Mouse (Mus musculus) ES-Bruce4 (cell line): ENCODE data around the gene Ocrl. TPM values are rescaled to one million over a fixed set of nuclear protein-coding genes. Genes with fewer than 3 reads are reported as not detected.

Source experiments
- H3K27ac ChIP-seq: 2 replicates; pipeline ENCODE4 v1.5.1; 2012; ENCODE audit warnings: low read length, inconsistent platforms; ENCODE audit not compliant: insufficient read depth
- H3K27me3 ChIP-seq: 2 replicates; pipeline ENCODE4 v1.6.1; 2012; ENCODE audit warnings: mild to moderate bottlenecking, low read length, inconsistent platforms; ENCODE audit not compliant: control insufficient read depth, poor library complexity, insufficient read depth, severe bottlenecking
- H3K36me3 ChIP-seq: 2 replicates; pipeline ENCODE4 v1.6.1; 2012; ENCODE audit warnings: inconsistent platforms, mild to moderate bottlenecking, low read length, moderate library complexity; ENCODE audit not compliant: control insufficient read depth, poor library complexity, insufficient read depth, severe bottlenecking
- H3K4me1 ChIP-seq: one replicate; pipeline ENCODE4 v1.8.1; 2011; ENCODE audit warnings: low read length; ENCODE audit not compliant: control insufficient read depth, insufficient read depth
- H3K4me3 ChIP-seq: 2 replicates; pipeline ENCODE4 v1.5.1; 2011; ENCODE audit warnings: low read depth, mild to moderate bottlenecking, low read length
- H3K9ac ChIP-seq: 2 replicates; pipeline ENCODE4 v1.6.1; 2012; ENCODE audit warnings: low read depth, mild to moderate bottlenecking, inconsistent platforms; ENCODE audit not compliant: poor library complexity, severe bottlenecking
- H3K9me3 ChIP-seq: replicated peaks from 2 replicates; pipeline ENCODE4 v1.6.1; 2012; ENCODE audit warnings: mild to moderate bottlenecking, low read length, inconsistent platforms; ENCODE audit not compliant: control insufficient read depth, poor library complexity, insufficient read depth, severe bottlenecking
- CTCF ChIP-seq: IDR thresholded peaks from one replicate; pipeline ENCODE4 v1.8.1; 2011; ENCODE audit warnings: low read depth, low read length
- EP300 ChIP-seq: IDR thresholded peaks from 2 replicates; pipeline ENCODE4 v1.6.1; 2011; ENCODE audit warnings: low read depth, low read length; ENCODE audit not compliant: insufficient read depth
- POLR2A ChIP-seq: IDR thresholded peaks from one replicate; pipeline ENCODE4 v1.8.1; 2011; ENCODE audit warnings: low read length; ENCODE audit not compliant: insufficient read depth
- polyA plus RNA-seq: library from polyadenylated mRNA; stranded (reverse); fragments of >200 nt; gene quantifications from 2 replicates; pipeline ENCODE4 v1.2.4, GENCODE M21; 2011; ENCODE audit warnings: low read depth; ENCODE audit not compliant: missing spikeins, insufficient read depth, insufficient read length

Ocrl gene
- polyA plus RNA-seq, 1 experiment = 45.1 TPM

DNA sequence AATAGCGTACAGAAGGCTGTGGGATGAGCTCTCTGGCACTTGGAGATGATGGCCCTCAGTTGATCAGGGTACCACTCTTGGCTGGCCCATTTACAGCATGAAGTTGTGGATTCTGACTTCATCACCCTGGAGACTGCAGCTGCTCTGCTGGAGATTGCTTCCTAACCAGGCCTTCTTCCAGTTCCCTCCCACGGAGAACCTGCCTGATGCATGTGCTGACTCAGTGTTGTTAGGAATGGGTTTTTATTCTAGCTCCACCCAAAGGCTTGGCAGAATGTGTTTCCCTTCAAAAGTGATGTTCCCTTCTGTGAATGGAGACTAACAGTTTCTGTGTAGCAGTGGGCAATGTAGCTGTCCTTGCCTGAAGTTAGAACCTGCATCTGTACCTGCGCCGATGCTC, 58.2 kb downstream of the Ocrl start:
- TF ChIP-seq CTCF (no peak), POLR2A (no peak), EP300 (no peak)
- peaks cover 5% of the 10 kb centered on the region for H3K4me1 ChIP-seq
- H3K36me3 ChIP-seq = no peaks in the 10 kb centered on the region
- H3K4me3 ChIP-seq = no peak overlapping the region
- 0 out of 2 replicates have a peak overlapping the region, but pooled peaks have one; percentile 24 for H3K27ac ChIP-seq
- no peaks in the 10 kb centered on the region for H3K27me3 ChIP-seq
- no peak overlapping the region for H3K9ac ChIP-seq
- no peaks in the 10 kb centered on the region for H3K9me3 ChIP-seq

DNA sequence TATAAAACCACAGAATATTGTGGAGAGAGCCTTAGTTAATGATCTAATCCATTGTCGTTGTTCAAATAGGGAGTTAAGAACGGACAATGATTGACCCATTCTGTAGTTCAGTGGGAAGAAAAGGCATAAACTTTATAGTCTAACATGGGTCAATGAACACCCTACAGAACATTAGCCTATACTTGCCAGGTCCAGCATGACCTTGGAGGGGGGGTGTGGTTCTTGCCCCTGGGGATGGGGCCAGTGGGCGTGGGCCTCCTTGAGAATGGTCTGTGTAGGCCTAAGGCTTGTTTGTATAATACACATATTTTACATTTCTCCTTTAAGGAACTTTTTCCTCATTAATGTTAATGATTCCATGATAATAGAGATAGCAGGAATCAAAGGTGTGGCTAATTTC, 58.7 kb downstream of the Ocrl start:
- Histone ChIP-seq H3K4me3 (no peak overlapping the region), H3K4me1 (peaks cover 5% of the 10 kb centered on the region), H3K36me3 (no peaks in the 10 kb centered on the region), H3K27ac (0 out of 2 replicates have a peak overlapping the region, but pooled peaks have one; percentile 24), H3K9ac (no peak overlapping the region), H3K27me3 (no peaks in the 10 kb centered on the region), H3K9me3 (no peaks in the 10 kb centered on the region)
- TF ChIP-seq POLR2A (no peak), CTCF (no peak), EP300 (peak; percentile 63; the same call in 1 of the 2 replicates)

DNA sequence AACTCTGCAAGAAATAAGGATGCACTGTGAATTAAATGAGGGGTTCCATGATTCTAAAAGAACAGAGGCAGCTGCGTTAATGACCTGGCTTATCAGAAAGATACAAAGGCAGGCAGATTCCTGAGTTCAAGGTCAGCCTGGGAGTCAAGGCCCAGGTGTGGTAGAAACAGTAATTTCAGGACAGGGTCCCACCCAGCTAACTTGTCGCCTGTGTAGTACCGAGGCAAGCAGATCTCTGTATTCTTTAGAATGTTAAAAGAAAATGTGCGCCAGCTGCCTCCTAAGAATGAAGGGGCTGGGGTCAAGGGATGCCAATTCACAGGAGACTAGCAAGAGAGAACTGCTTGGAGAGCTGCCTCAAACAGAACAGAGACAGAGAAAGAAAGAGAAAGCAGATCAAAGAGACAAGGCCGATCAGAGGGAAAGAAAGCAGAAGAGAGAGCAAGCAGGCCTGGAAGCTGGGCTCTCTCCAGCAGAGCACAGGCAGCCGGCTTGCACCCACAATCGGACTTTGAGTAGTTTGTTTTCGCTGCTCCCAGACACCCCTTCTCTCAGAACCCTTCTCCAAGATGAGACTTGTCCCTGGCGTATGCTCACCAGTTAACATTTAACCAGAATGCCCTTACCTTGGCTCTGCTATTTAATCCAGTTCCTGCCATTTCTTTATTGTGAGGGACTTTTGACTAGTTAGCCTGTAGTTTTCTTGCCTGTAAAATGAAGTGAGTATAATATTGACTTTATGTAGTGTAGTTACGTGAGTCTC, 59.4 kb downstream of the Ocrl start:
- H3K27me3 ChIP-seq = no peaks in the 10 kb centered on the region
- H3K4me1 ChIP-seq = peaks cover 5% of the 10 kb centered on the region
- H3K9me3 ChIP-seq = no peaks in the 10 kb centered on the region
- TF ChIP-seq CTCF = no peak
- no peak for TF ChIP-seq POLR2A
- TF ChIP-seq EP300 = no peak
- H3K9ac ChIP-seq = no peak overlapping the region
- H3K4me3 ChIP-seq = no peak overlapping the region; the same call in 1 of the 2 replicates
- no peaks in the 10 kb centered on the region for H3K36me3 ChIP-seq
- peak overlapping the region; percentile 63 for H3K27ac ChIP-seq

DNA sequence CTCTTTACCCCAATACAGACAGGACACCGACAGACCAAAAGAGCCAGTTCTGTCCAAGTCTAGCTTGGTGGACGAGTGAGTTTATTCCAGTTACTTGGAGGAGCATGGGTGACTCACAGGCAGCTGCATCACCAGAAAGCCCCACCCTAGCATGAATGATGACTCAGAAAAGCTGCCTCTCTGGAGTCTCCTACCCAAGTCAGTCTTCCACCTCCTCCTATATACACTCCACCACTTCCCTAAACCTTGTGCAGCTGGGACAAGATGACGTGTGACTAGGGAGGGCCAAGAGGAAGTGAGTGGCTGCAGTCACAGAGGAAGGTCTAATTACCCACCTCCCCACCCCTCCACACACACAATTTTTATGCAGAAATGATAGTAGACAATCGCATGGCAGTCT, 64.4 kb downstream of the Ocrl start:
- Histone ChIP-seq H3K27me3 (no peaks in the 10 kb centered on the region), H3K9ac (no peak overlapping the region), H3K27ac (no peak overlapping the region), H3K9me3 (no peaks in the 10 kb centered on the region), H3K4me3 (no peak overlapping the region), H3K4me1 (peaks cover 2% of the 10 kb centered on the region), H3K36me3 (no peaks in the 10 kb centered on the region)
- TF ChIP-seq POLR2A (no peak), CTCF (no peak), EP300 (no peak)

DNA sequence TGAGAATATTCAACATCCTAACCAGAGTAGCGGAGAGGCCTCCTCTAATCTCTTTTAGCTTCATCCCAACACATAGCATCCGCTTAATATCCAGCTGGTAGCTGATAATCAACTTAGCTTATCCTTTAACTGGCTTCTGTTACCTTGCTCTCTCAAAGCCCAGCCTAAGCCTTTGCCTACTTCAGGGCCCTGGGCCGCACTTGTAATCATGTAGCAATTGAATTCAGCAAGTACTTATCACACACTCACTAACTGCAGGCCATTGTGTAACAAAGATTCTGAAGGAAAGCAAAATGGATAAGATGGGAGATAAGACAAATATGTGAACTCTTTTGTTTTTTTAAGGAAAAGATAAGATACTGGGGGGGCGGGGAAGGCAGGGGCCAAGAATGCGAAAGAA, 64.9 kb downstream of the Ocrl start:
- H3K27me3 ChIP-seq = no peaks in the 10 kb centered on the region
- H3K9ac ChIP-seq = no peak overlapping the region
- H3K27ac ChIP-seq = no peak overlapping the region
- no peaks in the 10 kb centered on the region for H3K36me3 ChIP-seq
- no peak overlapping the region for H3K4me3 ChIP-seq
- TF ChIP-seq EP300 = no peak
- TF ChIP-seq CTCF = no peak
- TF ChIP-seq POLR2A = no peak
- no peaks in the 10 kb centered on the region for H3K4me1 ChIP-seq
- H3K9me3 ChIP-seq = no peaks in the 10 kb centered on the region

DNA sequence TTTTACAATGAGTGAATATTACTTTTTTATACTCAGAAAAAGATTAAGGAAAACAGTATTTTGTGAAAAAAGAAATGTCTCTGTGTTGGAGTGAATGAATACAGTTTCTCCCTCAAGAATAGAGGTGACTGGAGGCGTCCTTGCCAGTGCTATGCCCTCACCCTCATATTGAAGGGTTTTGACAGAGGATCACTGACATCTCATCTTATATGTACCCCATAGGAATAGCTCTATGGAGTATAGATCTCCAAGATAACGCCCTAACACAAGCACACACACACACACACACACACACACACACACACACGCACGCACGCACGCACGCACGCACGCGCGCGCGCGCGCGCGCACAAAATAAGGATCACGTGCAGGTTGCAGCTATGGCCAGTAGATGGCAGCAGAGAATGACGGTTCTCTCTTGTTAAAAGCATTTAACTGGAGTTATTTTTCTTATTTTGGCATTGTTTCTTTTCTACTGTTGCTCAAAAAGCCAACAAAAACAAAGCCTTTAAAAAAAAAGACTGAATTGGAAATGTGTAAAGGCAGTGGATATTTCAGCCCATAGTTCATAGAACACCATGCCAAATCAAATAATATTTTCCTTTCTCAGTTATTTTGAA, 72.9 kb downstream of the Ocrl start:
- H3K36me3 ChIP-seq = no peaks in the 10 kb centered on the region

More for the DNA sequence above, 72.9 kb downstream of the Ocrl start:
- Histone ChIP-seq H3K9me3 (no peaks in the 10 kb centered on the region), H3K4me1 (no peaks in the 10 kb centered on the region), H3K27me3 (no peaks in the 10 kb centered on the region), H3K27ac (no peak overlapping the region), H3K9ac (no peak overlapping the region), H3K4me3 (no peak overlapping the region)
- TF ChIP-seq CTCF = peak; percentile 30
- TF ChIP-seq EP300 = no peak
- TF ChIP-seq POLR2A = no peak
